Mouse (Mus musculus) heart, adult 2 months (tissue): ENCODE measurements around the gene Rasgef1b.

Experiments
- CTCF ChIP-seq: fragments of 200-600 bp; IDR thresholded peaks from 2 replicates; pipeline ENCODE4 v1.8.1; 2022; ENCODE audit warnings: antibody characterized with exemption, mild to moderate bottlenecking, moderate library complexity
- POLR2A ChIP-seq: fragments of 200-500 bp; IDR thresholded peaks from 2 replicates; pipeline ENCODE4 v1.6.1; 2011; ENCODE audit warnings: mild to moderate bottlenecking, low read depth, low read length, control low read depth; ENCODE audit not compliant: insufficient read depth

- TF ChIP-seq CTCF = no peak
- TF ChIP-seq POLR2A = no peak
These were observed 451.3 kb downstream of the Rasgef1b start for GRCm38 (mm10) chr5:99277536-99277935.
